Mouse (Mus musculus): ENCODE data around the gene Arhgef17. TPM values are rescaled to one million over a fixed set of nuclear protein-coding genes. Genes with fewer than 3 reads are reported as not detected.
A peak's percentile ranks its signal among the peaks of the same experiment; 100 is the strongest.

Arhgef17 gene
- polyA plus RNA-seq, 1 experiment from 2014 or later: 10.2 TPM

GRCm38 (mm10) chr7:100921289-100921688 is 10.6 kb downstream of the Arhgef17 start:
- no peak for ATAC-seq
- 95% methylated on average over 5 of the region's 5 CpGs for WGBS
- H3K4me2 ChIP-seq (ENCODE audit: low read length): no peak overlapping the region
- H3K9me3 ChIP-seq (ENCODE audit: control insufficient read depth, low read length): no peaks in the 10 kb centered on the region
- no peaks in the 10 kb centered on the region for H3K36me3 ChIP-seq (ENCODE audit: control insufficient read depth, insufficient read depth)
- H3K27me3 ChIP-seq (replicated peaks; ENCODE audit: control insufficient read depth, insufficient read depth, low read length): no peaks in the 10 kb centered on the region
- no peak overlapping the region for H3K9ac ChIP-seq (replicated peaks; ENCODE audit: low read depth, low read length)
- peaks cover 46% of the 10 kb centered on the region for H3K4me1 ChIP-seq (replicated peaks; ENCODE audit: control insufficient read depth, insufficient read depth, low read length)
- H3K27ac ChIP-seq (ENCODE audit: low read length): no peak overlapping the region
- H3K4me3 ChIP-seq (replicated peaks; ENCODE audit: low read length): no peak overlapping the region

GRCm38 (mm10) chr7:100919809-100920107 is 12.1 kb downstream of the Arhgef17 start:
- H3K4me2 ChIP-seq (ENCODE audit: low read length): no peak overlapping the region
- no peak overlapping the region for H3K4me3 ChIP-seq (replicated peaks; ENCODE audit: low read length)
- peaks cover 34% of the 10 kb centered on the region for H3K4me1 ChIP-seq (replicated peaks; ENCODE audit: control insufficient read depth, insufficient read depth, low read length)
- no peak for ATAC-seq
- H3K27me3 ChIP-seq (replicated peaks; ENCODE audit: control insufficient read depth, insufficient read depth, low read length): no peaks in the 10 kb centered on the region
- H3K27ac ChIP-seq (ENCODE audit: low read length): no peak overlapping the region
- no peaks in the 10 kb centered on the region for H3K36me3 ChIP-seq (ENCODE audit: control insufficient read depth, insufficient read depth)
- no peaks in the 10 kb centered on the region for H3K9me3 ChIP-seq (ENCODE audit: control insufficient read depth, low read length)
- no peak overlapping the region for H3K9ac ChIP-seq (replicated peaks; ENCODE audit: low read depth, low read length)
- WGBS: 14% methylated on average over 2 of the region's 2 CpGs

- no peak for ATAC-seq
- H3K4me3 ChIP-seq (replicated peaks; ENCODE audit: low read length): no peak overlapping the region
- no peak overlapping the region for H3K9ac ChIP-seq (replicated peaks; ENCODE audit: low read depth, low read length)
- H3K4me1 ChIP-seq (replicated peaks; ENCODE audit: control insufficient read depth, insufficient read depth, low read length): peaks cover 29% of the 10 kb centered on the region
- no peaks in the 10 kb centered on the region for H3K36me3 ChIP-seq (ENCODE audit: control insufficient read depth, insufficient read depth)
- 54% methylated on average over 7 of the region's 7 CpGs for WGBS
- H3K27ac ChIP-seq (ENCODE audit: low read length): no peak overlapping the region
- no peaks in the 10 kb centered on the region for H3K9me3 ChIP-seq (ENCODE audit: control insufficient read depth, low read length)
- H3K4me2 ChIP-seq (ENCODE audit: low read length): no peak overlapping the region
- no peaks in the 10 kb centered on the region for H3K27me3 ChIP-seq (replicated peaks; ENCODE audit: control insufficient read depth, insufficient read depth, low read length)
These were observed 12.7 kb downstream of the Arhgef17 start for GRCm38 (mm10) chr7:100919006-100919808.

GRCm38 (mm10) chr7:100918176-100918575 is 13.7 kb downstream of the Arhgef17 start:
- 71% methylated on average over 7 of the region's 9 CpGs for WGBS
- no peaks in the 10 kb centered on the region for H3K27me3 ChIP-seq (replicated peaks; ENCODE audit: control insufficient read depth, insufficient read depth, low read length)
- H3K27ac ChIP-seq (ENCODE audit: low read length): no peak overlapping the region
- H3K36me3 ChIP-seq (ENCODE audit: control insufficient read depth, insufficient read depth): no peaks in the 10 kb centered on the region
- no peak for ATAC-seq
- no peak overlapping the region for H3K4me2 ChIP-seq (ENCODE audit: low read length)
- no peaks in the 10 kb centered on the region for H3K9me3 ChIP-seq (ENCODE audit: control insufficient read depth, low read length)
- no peak overlapping the region for H3K4me3 ChIP-seq (replicated peaks; ENCODE audit: low read length)
- H3K4me1 ChIP-seq (replicated peaks; ENCODE audit: control insufficient read depth, insufficient read depth, low read length): peaks cover 20% of the 10 kb centered on the region
- no peak overlapping the region for H3K9ac ChIP-seq (replicated peaks; ENCODE audit: low read depth, low read length)

GRCm38 (mm10) chr7:100917751-100918150 is 14.2 kb downstream of the Arhgef17 start:
- Histone ChIP-seq H3K4me3 (replicated peaks; ENCODE audit: low read length) (no peak overlapping the region), H3K36me3 (ENCODE audit: control insufficient read depth, insufficient read depth) (no peaks in the 10 kb centered on the region), H3K27ac (ENCODE audit: low read length) (no peak overlapping the region), H3K4me1 (replicated peaks; ENCODE audit: control insufficient read depth, insufficient read depth, low read length) (peaks cover 16% of the 10 kb centered on the region), H3K27me3 (replicated peaks; ENCODE audit: control insufficient read depth, insufficient read depth, low read length) (no peaks in the 10 kb centered on the region), H3K4me2 (ENCODE audit: low read length) (no peak overlapping the region), H3K9ac (replicated peaks; ENCODE audit: low read depth, low read length) (no peak overlapping the region), H3K9me3 (ENCODE audit: control insufficient read depth, low read length) (no peaks in the 10 kb centered on the region)
- 79% methylated on average over 6 of the region's 6 CpGs for WGBS
- no peak for ATAC-seq

- no peaks in the 10 kb centered on the region for H3K27me3 ChIP-seq (replicated peaks; ENCODE audit: control insufficient read depth, insufficient read depth, low read length)
- H3K36me3 ChIP-seq (ENCODE audit: control insufficient read depth, insufficient read depth): no peaks in the 10 kb centered on the region
- WGBS: 94% methylated on average over 6 of the region's 6 CpGs
- ATAC-seq: no peak
- H3K9ac ChIP-seq (replicated peaks; ENCODE audit: low read depth, low read length): no peak overlapping the region
- H3K4me3 ChIP-seq (replicated peaks; ENCODE audit: low read length): no peak overlapping the region
- H3K4me2 ChIP-seq (ENCODE audit: low read length): no peak overlapping the region
- H3K4me1 ChIP-seq (replicated peaks; ENCODE audit: control insufficient read depth, insufficient read depth, low read length): peaks cover 18% of the 10 kb centered on the region
- no peaks in the 10 kb centered on the region for H3K9me3 ChIP-seq (ENCODE audit: control insufficient read depth, low read length)
- no peak overlapping the region for H3K27ac ChIP-seq (ENCODE audit: low read length)
These were observed 15.4 kb downstream of the Arhgef17 start for GRCm38 (mm10) chr7:100916526-100916925.

- peaks cover 22% of the 10 kb centered on the region for H3K4me1 ChIP-seq (replicated peaks; ENCODE audit: control insufficient read depth, insufficient read depth, low read length)
- 47% methylated on average over 5 of the region's 5 CpGs for WGBS
- H3K9ac ChIP-seq (replicated peaks; ENCODE audit: low read depth, low read length): no peak overlapping the region
- peak; percentile 57 for ATAC-seq
- H3K27me3 ChIP-seq (replicated peaks; ENCODE audit: control insufficient read depth, insufficient read depth, low read length): no peaks in the 10 kb centered on the region
- no peak overlapping the region for H3K4me2 ChIP-seq (ENCODE audit: low read length)
- no peak overlapping the region for H3K4me3 ChIP-seq (replicated peaks; ENCODE audit: low read length)
- no peaks in the 10 kb centered on the region for H3K36me3 ChIP-seq (ENCODE audit: control insufficient read depth, insufficient read depth)
- no peak overlapping the region for H3K27ac ChIP-seq (ENCODE audit: low read length)
- no peaks in the 10 kb centered on the region for H3K9me3 ChIP-seq (ENCODE audit: control insufficient read depth, low read length)
These were observed 16.7 kb downstream of the Arhgef17 start for GRCm38 (mm10) chr7:100915204-100915603.

GRCm38 (mm10) chr7:100911791-100912190 is 20.1 kb downstream of the Arhgef17 start:
- H3K9ac ChIP-seq (replicated peaks; ENCODE audit: low read depth, low read length): peak overlapping the region; percentile 20; the same call in 1 of the 2 replicates
- peaks cover 16% of the 10 kb centered on the region for H3K4me1 ChIP-seq (replicated peaks; ENCODE audit: control insufficient read depth, insufficient read depth, low read length)
- WGBS: 31% methylated on average over 9 of the region's 9 CpGs
- no peak overlapping the region for H3K27ac ChIP-seq (ENCODE audit: low read length)
- no peak overlapping the region for H3K4me3 ChIP-seq (replicated peaks; ENCODE audit: low read length)
- no peak for ATAC-seq
- H3K36me3 ChIP-seq (ENCODE audit: control insufficient read depth, insufficient read depth): no peaks in the 10 kb centered on the region
- H3K27me3 ChIP-seq (replicated peaks; ENCODE audit: control insufficient read depth, insufficient read depth, low read length): no peaks in the 10 kb centered on the region
- no peak overlapping the region for H3K4me2 ChIP-seq (ENCODE audit: low read length)
- H3K9me3 ChIP-seq (ENCODE audit: control insufficient read depth, low read length): no peaks in the 10 kb centered on the region

GRCm38 (mm10) chr7:100911246-100911770 is 20.6 kb downstream of the Arhgef17 start:
- H3K9ac ChIP-seq (replicated peaks; ENCODE audit: low read depth, low read length): no peak overlapping the region; the same call in 1 of the 2 replicates
- no peaks in the 10 kb centered on the region for H3K36me3 ChIP-seq (ENCODE audit: control insufficient read depth, insufficient read depth)
- no peaks in the 10 kb centered on the region for H3K27me3 ChIP-seq (replicated peaks; ENCODE audit: control insufficient read depth, insufficient read depth, low read length)
- WGBS: 7% methylated on average over 2 of the region's 2 CpGs
- H3K4me1 ChIP-seq (replicated peaks; ENCODE audit: control insufficient read depth, insufficient read depth, low read length): peaks cover 16% of the 10 kb centered on the region
- no peak overlapping the region for H3K4me3 ChIP-seq (replicated peaks; ENCODE audit: low read length)
- no peak overlapping the region for H3K27ac ChIP-seq (ENCODE audit: low read length)
- H3K9me3 ChIP-seq (ENCODE audit: control insufficient read depth, low read length): no peaks in the 10 kb centered on the region
- no peak for ATAC-seq
- H3K4me2 ChIP-seq (ENCODE audit: low read length): no peak overlapping the region

All from forebrain, embryonic 16.5 days (tissue).